Mouse (Mus musculus): ENCODE data around the gene Ndufb2. TPM values are rescaled to one million over a fixed set of nuclear protein-coding genes. Genes with fewer than 3 reads are reported as not detected.

Gene Ndufb2
- polyA plus RNA-seq, 1 experiment from 2014 or later: 324 TPM

- Histone ChIP-seq H3K9ac (no peak overlapping the region), H3K27me3 (ENCODE audit: insufficient read depth, low read length) (no peaks in the 10 kb centered on the region), H3K4me3 (ENCODE audit: low read depth, low read length) (no peak overlapping the region), H3K4me2 (no peak overlapping the region), H3K4me1 (ENCODE audit: insufficient read depth) (no peaks in the 10 kb centered on the region), H3K36me3 (ENCODE audit: insufficient read depth) (peaks cover 15% of the 10 kb centered on the region; the same call in 1 of the 2 replicates), H3K9me3 (ENCODE audit: low read depth, low read length) (no peaks in the 10 kb centered on the region), H3K27ac (ENCODE audit: low read depth) (no peak overlapping the region)
- 60% methylated on average over 3 of the region's 3 CpGs for WGBS
- DNase-seq (no peak), ATAC-seq (ENCODE audit: insufficient read depth) (no peak)
- TF ChIP-seq CTCF (IDR thresholded peaks at IDR 0.05; ENCODE audit: low read depth): no peak
These were observed 14.5 kb downstream of the Ndufb2 start for GRCm38 (mm10) chr6:39606862-39607261.

GRCm38 (mm10) chr6:39607365-39607764 lies 15.0 kb downstream of the Ndufb2 start:
- Histone ChIP-seq H3K9ac (no peak overlapping the region), H3K27ac (ENCODE audit: low read depth) (no peak overlapping the region), H3K9me3 (ENCODE audit: low read depth, low read length) (no peaks in the 10 kb centered on the region), H3K4me1 (ENCODE audit: insufficient read depth) (no peaks in the 10 kb centered on the region), H3K4me2 (no peak overlapping the region), H3K36me3 (ENCODE audit: insufficient read depth) (peaks cover 13% of the 10 kb centered on the region; the same call in 1 of the 2 replicates), H3K27me3 (ENCODE audit: insufficient read depth, low read length) (no peaks in the 10 kb centered on the region), H3K4me3 (ENCODE audit: low read depth, low read length) (no peak overlapping the region)
- no peak for ATAC-seq (ENCODE audit: insufficient read depth)
- no peak for DNase-seq
- WGBS: 57% methylated on average over 5 of the region's 5 CpGs
- no peak for TF ChIP-seq CTCF (IDR thresholded peaks at IDR 0.05; ENCODE audit: low read depth)

GRCm38 (mm10) chr6:39610207-39610606 lies 17.8 kb downstream of the Ndufb2 start:
- 67% methylated on average over 2 of the region's 2 CpGs for WGBS
- no peak overlapping the region for H3K4me2 ChIP-seq

GRCm38 (mm10) chr6:39611296-39611695 lies 18.9 kb downstream of the Ndufb2 start:
- WGBS: 86% methylated on average over 2 of the region's 2 CpGs
- H3K9ac ChIP-seq: no peak overlapping the region
- H3K27me3 ChIP-seq (ENCODE audit: insufficient read depth, low read length): no peaks in the 10 kb centered on the region
- H3K4me3 ChIP-seq (ENCODE audit: low read depth, low read length): no peak overlapping the region
- TF ChIP-seq CTCF (IDR thresholded peaks at IDR 0.05; ENCODE audit: low read depth): no peak
- H3K9me3 ChIP-seq (ENCODE audit: low read depth, low read length): no peaks in the 10 kb centered on the region
- H3K36me3 ChIP-seq (ENCODE audit: insufficient read depth): peaks cover 34% of the 10 kb centered on the region
- H3K27ac ChIP-seq (ENCODE audit: low read depth): no peak overlapping the region
- no peak for ATAC-seq (ENCODE audit: insufficient read depth)
- no peak overlapping the region for H3K4me2 ChIP-seq
- H3K4me1 ChIP-seq (ENCODE audit: insufficient read depth): no peaks in the 10 kb centered on the region
- no peak for DNase-seq

More at GRCm38 (mm10) chr6:39610207-39610606, 17.8 kb downstream of the Ndufb2 start:
- peaks cover 28% of the 10 kb centered on the region for H3K36me3 ChIP-seq (ENCODE audit: insufficient read depth)
- H3K4me3 ChIP-seq (ENCODE audit: low read depth, low read length): no peak overlapping the region
- H3K4me1 ChIP-seq (ENCODE audit: insufficient read depth): no peaks in the 10 kb centered on the region
- peak; percentile 17 for DNase-seq
- ATAC-seq (ENCODE audit: insufficient read depth): no peak
- H3K27me3 ChIP-seq (ENCODE audit: insufficient read depth, low read length): no peaks in the 10 kb centered on the region
- no peaks in the 10 kb centered on the region for H3K9me3 ChIP-seq (ENCODE audit: low read depth, low read length)
- no peak overlapping the region for H3K27ac ChIP-seq (ENCODE audit: low read depth)
- H3K9ac ChIP-seq: no peak overlapping the region
- no peak for TF ChIP-seq CTCF (IDR thresholded peaks at IDR 0.05; ENCODE audit: low read depth)

Other genes starting within 250 kb of the Ndufb2 start
- 33.8 and 36.6 TPM in 2 replicates for gene Slc37a3, start 214.9 kb upstream of the Ndufb2 start, polyA plus RNA-seq (2014; fragmentation: Nextera tagmentation; extraction: Ambion mirVana)
- gene Rab19, start 211.4 kb upstream of the Ndufb2 start, polyA plus RNA-seq (2014; fragmentation: Nextera tagmentation; extraction: Ambion mirVana): 2.8 and 3.7 TPM in 2 replicates
- 59.6 and 61.2 TPM in 2 replicates for gene Mkrn1, start 172.1 kb upstream of the Ndufb2 start, polyA plus RNA-seq (2014; fragmentation: Nextera tagmentation; extraction: Ambion mirVana)
- 30.4 and 33.1 TPM in 2 replicates for gene Dennd2a, start 34.7 kb upstream of the Ndufb2 start, polyA plus RNA-seq (2014; fragmentation: Nextera tagmentation; extraction: Ambion mirVana)
- 21.8 and 22.1 TPM in 2 replicates for gene Adck2, start 18.7 kb upstream of the Ndufb2 start, polyA plus RNA-seq (2014; fragmentation: Nextera tagmentation; extraction: Ambion mirVana)
- 0.74 and 1.0 TPM in 2 replicates for gene Gm42420, start 6.8 kb upstream of the Ndufb2 start, polyA plus RNA-seq (2014; fragmentation: Nextera tagmentation; extraction: Ambion mirVana)
- gene Braf, start 132.9 kb downstream of the Ndufb2 start, polyA plus RNA-seq (2014; fragmentation: Nextera tagmentation; extraction: Ambion mirVana): 16.3 and 19.6 TPM in 2 replicates
- gene Mrps33, start 218.4 kb downstream of the Ndufb2 start, polyA plus RNA-seq (2014; fragmentation: Nextera tagmentation; extraction: Ambion mirVana): 195 and 206 TPM in 2 replicates